Mouse (Mus musculus): ENCODE results near the gene Dpf1. TPM values are rescaled to one million over a fixed set of nuclear protein-coding genes. Genes with fewer than 3 reads are reported as not detected.

Dpf1 gene
- total RNA-seq, 2 experiments from 2014 or later, result 114 to 128 TPM

- no peak for TF ChIP-seq CTCF (IDR thresholded peaks at IDR 0.05)
- DNase-seq (ENCODE audit: extremely low spot score in 1 of 2, low spot score in 2 of 2), result no peak
- peak overlapping the region; percentile 73 for H3K27ac ChIP-seq
- H3K4me3 ChIP-seq, result 0 out of 2 replicates have a peak overlapping the region, but pooled peaks have one; percentile 5
- intact Hi-C loops (cut with DNase I), result no loop called here
Measured at GRCm38 (mm10) chr7:29290691-29291485, 12.9 kb upstream of the Dpf1 start.

- intact Hi-C loops (cut with DNase I), result no loop called here
- Histone ChIP-seq H3K4me3 (0 out of 2 replicates have a peak overlapping the region, but pooled peaks have one; percentile 5), H3K27ac (peak overlapping the region; percentile 73)
- no peak for TF ChIP-seq CTCF (IDR thresholded peaks at IDR 0.05)
- DNase-seq (ENCODE audit: extremely low spot score in 1 of 2, low spot score in 2 of 2), result no peak
Measured at GRCm38 (mm10) chr7:29291616-29292457, 11.9 kb upstream of the Dpf1 start.

DNA sequence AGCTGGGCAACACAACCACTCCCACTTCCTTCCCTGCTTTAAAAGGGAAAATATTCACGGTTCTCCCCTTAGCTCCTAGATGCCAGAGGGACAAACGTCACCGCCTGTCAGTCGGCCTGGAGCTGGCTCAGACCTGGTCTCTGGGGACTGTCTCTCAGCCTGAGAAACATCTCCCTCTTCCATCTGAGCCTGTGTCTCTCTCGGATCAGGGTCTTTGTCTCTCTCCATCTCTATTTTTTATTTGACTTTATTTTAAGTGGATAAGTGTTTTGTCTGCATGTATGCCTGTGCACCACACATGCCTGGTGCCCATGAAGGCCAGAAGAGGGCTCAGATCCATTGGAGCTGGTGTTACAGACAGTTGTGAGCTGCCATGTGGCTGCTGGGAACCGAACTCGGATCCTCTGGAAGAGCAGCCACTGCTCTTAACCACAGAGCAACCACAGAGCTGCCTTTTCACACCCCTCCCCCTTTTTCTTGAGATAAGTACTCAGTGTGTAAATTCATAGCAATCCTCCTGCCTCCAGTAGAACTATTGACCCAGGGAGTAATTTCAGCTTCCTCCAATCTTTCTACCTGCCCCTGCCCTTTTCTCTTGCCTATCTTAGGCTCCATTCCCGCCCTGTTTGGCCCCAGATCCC is 11.2 kb upstream of the Dpf1 start:
- Histone ChIP-seq H3K27ac (peak overlapping the region; percentile 22), H3K4me3 (no peak overlapping the region)
- no peak for DNase-seq (ENCODE audit: extremely low spot score in 1 of 2, low spot score in 2 of 2)
- no peak for TF ChIP-seq CTCF (IDR thresholded peaks at IDR 0.05)
- intact Hi-C loops (cut with DNase I), result no loop called here

- intact Hi-C loops (cut with DNase I), result no loop called here
- no peak overlapping the region for H3K4me3 ChIP-seq
- H3K27ac ChIP-seq, result peak overlapping the region; percentile 22
- DNase-seq (ENCODE audit: extremely low spot score in 1 of 2, low spot score in 2 of 2), result no peak
- no peak for TF ChIP-seq CTCF (IDR thresholded peaks at IDR 0.05)
Measured at GRCm38 (mm10) chr7:29293131-29294065, 10.4 kb upstream of the Dpf1 start.

GRCm38 (mm10) chr7:29294111-29294761 is 9.5 kb upstream of the Dpf1 start:
- no peak for DNase-seq (ENCODE audit: extremely low spot score in 1 of 2, low spot score in 2 of 2)
- Histone ChIP-seq H3K27ac (peak overlapping the region; percentile 11; the same call in 1 of the 2 replicates), H3K4me3 (no peak overlapping the region)
- TF ChIP-seq CTCF (IDR thresholded peaks at IDR 0.05), result no peak
- intact Hi-C loops (cut with DNase I), result no loop called here

- no peak overlapping the region for H3K27ac ChIP-seq
- DNase-seq (ENCODE audit: extremely low spot score in 1 of 2, low spot score in 2 of 2), result no peak
- no peak for TF ChIP-seq CTCF (IDR thresholded peaks at IDR 0.05)
- H3K4me3 ChIP-seq, result no peak overlapping the region
- intact Hi-C loops (cut with DNase I), result loop anchor here (5.0 kb wide), 1 partner anchor 244 kb away; no protein-coding TSS in a partner anchor
Measured at GRCm38 (mm10) chr7:29295861-29296647, 7.7 kb upstream of the Dpf1 start.

DNA sequence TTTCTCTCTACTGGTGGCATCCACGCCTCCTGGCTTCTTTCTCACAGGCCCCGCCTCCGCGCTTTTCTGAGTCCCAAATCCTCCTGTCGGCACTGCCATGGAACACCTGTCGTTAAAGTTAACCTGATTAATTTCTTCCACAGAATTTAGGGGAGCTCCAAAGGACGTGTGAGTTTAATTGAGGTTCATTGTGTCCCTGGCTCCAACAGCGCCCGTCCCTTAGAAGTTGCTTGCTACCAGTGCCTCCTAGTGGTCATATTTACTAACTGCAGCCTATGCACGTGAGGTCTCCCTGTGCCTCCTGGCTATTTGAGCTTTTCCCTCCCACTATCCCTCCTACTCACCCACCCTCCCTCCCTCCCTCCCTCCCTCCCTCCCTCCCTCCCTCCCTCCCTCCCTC is 6.8 kb upstream of the Dpf1 start:
- intact Hi-C loops (cut with DNase I), result loop anchor here (5.0 kb wide), 1 partner anchor 245 kb away; no protein-coding TSS in a partner anchor
- peak; percentile 76 for TF ChIP-seq CTCF (IDR thresholded peaks at IDR 0.05)
- peak in 1 of 2 experiments; percentile 46 for DNase-seq (ENCODE audit: extremely low spot score in 1 of 2, low spot score in 2 of 2)
- Histone ChIP-seq H3K27ac (no peak overlapping the region), H3K4me3 (no peak overlapping the region)

- intact Hi-C loops (cut with DNase I), result loop anchor here (2.0 to 5.0 kb wide), 4 partner anchors 54 to 174 kb away; partner anchors contain the start of genes Psmd8 and Ryr1
- H3K4me3 ChIP-seq, result no peak overlapping the region
- H3K27ac ChIP-seq, result no peak overlapping the region
- peak; percentile 70 for TF ChIP-seq CTCF (IDR thresholded peaks at IDR 0.05)
- DNase-seq (ENCODE audit: extremely low spot score in 1 of 2, low spot score in 2 of 2), result peak; percentile 60 to 70
Measured at GRCm38 (mm10) chr7:29301127-29301566, 2.6 kb upstream of the Dpf1 start.

DNA sequence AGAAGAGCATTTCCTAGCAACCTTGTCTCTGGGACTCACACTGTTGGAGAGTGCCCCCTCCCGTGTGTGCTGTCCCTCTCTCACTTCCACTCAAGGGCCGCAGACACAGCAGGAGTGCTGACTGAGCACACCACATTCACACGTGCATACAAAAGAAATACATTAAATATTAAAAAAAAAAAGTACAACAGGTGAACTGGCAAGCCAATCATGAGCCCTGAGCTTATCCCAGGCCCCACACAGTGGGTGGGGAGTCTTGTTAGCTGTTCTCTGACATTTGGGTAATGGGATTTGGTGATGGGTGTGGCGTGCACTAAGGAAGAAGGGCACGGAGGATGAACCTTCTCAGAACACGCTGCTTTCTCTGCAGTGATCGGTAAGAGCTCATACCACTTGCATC is 1.1 kb upstream of the Dpf1 start:
- intact Hi-C loops (cut with DNase I), result loop anchor here (2.0 to 5.0 kb wide), 2 partner anchors 175 to 220 kb away; partner anchors contain the start of gene Ryr1
- DNase-seq (ENCODE audit: extremely low spot score in 1 of 2, low spot score in 2 of 2), result no peak
- TF ChIP-seq CTCF (IDR thresholded peaks at IDR 0.05), result no peak
- Histone ChIP-seq H3K4me3 (no peak overlapping the region), H3K27ac (no peak overlapping the region)

Data from left cerebral cortex, adult 2 months (tissue).